Mouse (Mus musculus) E14TG2a.4 (cell line): Measurements from ENCODE around the gene Kif3c.

Experiments
- CTCF ChIP-seq: conservative IDR thresholded peaks from 2 replicates; pipeline ENCODE4 v1.5.1; 2014; ENCODE audit warnings: low read length
- NANOG ChIP-seq: IDR thresholded peaks from 2 replicates; pipeline ENCODE4 v1.6.1; 2014; ENCODE audit warnings: borderline replicate concordance, low read length, mixed read lengths

DNA sequence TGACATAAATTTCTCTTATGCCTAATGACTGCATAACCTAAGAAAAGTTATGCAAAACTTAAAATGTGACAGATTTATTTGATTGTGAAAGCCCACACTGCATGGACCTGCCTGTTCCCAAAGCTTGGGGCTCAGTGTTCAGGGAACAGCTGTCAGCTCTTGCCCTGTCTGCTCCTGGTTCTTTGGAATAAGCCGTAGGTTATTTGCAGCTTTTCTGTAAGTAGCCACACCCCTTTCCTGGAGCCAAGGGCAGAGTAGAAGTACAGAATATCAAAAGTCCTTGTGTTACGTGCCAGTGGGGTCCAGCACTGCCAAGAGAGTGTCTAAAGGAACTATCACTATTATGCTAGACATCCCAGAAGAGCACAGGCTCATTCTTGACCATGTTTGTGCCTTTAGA lies 48.8 kb upstream of the Kif3c start:
- no peak for TF ChIP-seq CTCF
- TF ChIP-seq NANOG, result no peak
